Mouse (Mus musculus) forebrain, embryonic 13.5 days (tissue): ENCODE results near the gene Obox5. TPM values are rescaled to one million over a fixed set of nuclear protein-coding genes. Genes with fewer than 3 reads are reported as not detected.
"Not testable (repeated sequence)": the region's sequence is repeated elsewhere in the genome, so short reads cannot be mapped to it uniquely, and the experiment has no call there.

Source experiments
- ATAC-seq: fragments of 200-750 bp; cut with Nextera tagmentation; 2 replicates; pipeline ENCODE4 v1.8.0; 2017
- H3K27ac ChIP-seq: fragments of 300-500 bp; sonication (generic); 2 replicates; pipeline ENCODE4 v1.5.1; 2015; ENCODE audit warnings: inconsistent platforms, mild to moderate bottlenecking, moderate library complexity
- H3K27me3 ChIP-seq: fragments of 300-500 bp; sonication (generic); 2 replicates; pipeline ENCODE4 v1.6.1; 2015; ENCODE audit warnings: mild to moderate bottlenecking, inconsistent platforms
- H3K36me3 ChIP-seq: fragments of 300-500 bp; sonication (generic); 2 replicates; pipeline ENCODE4 v1.6.1; 2015; ENCODE audit warnings: mild to moderate bottlenecking, inconsistent platforms; ENCODE audit not compliant: poor library complexity, severe bottlenecking
- H3K4me1 ChIP-seq: fragments of 300-500 bp; sonication (generic); 2 replicates; pipeline ENCODE4 v1.6.1; 2015; ENCODE audit warnings: inconsistent platforms
- H3K4me2 ChIP-seq: fragments of 300-500 bp; sonication (generic); 2 replicates; pipeline ENCODE4 v1.6.1; 2015; ENCODE audit warnings: inconsistent platforms, mild to moderate bottlenecking, moderate library complexity
- H3K4me3 ChIP-seq: fragments of 300-500 bp; sonication (generic); 2 replicates; pipeline ENCODE4 v1.5.1; 2015; ENCODE audit warnings: mild to moderate bottlenecking, inconsistent platforms
- H3K9ac ChIP-seq: fragments of 300-500 bp; sonication (generic); 2 replicates; pipeline ENCODE4 v1.6.1; 2015; ENCODE audit warnings: mild to moderate bottlenecking, inconsistent platforms
- H3K9me3 ChIP-seq: fragments of 300-500 bp; sonication (generic); replicated peaks from 2 replicates; pipeline ENCODE4 v1.6.1; 2016; ENCODE audit warnings: inconsistent platforms
- WGBS: fragments of 180-500 bp; shearing (Covaris S2); methylation state at CpG from one replicate; pipeline ENCODE4 v1.1.7; 2015; 5-methylcytosine and 5-hydroxymethylcytosine counted together
- polyA plus RNA-seq: library from polyadenylated mRNA; unstranded; fragments of >200 nt; fragmentation: Nextera tagmentation; extraction: Ambion mirVana; gene quantifications from 2 replicates; pipeline ENCODE4 v1.2.1, GENCODE M21; 2015

Obox5 gene
- polyA plus RNA-seq = not detected in 2 replicates

DNA sequence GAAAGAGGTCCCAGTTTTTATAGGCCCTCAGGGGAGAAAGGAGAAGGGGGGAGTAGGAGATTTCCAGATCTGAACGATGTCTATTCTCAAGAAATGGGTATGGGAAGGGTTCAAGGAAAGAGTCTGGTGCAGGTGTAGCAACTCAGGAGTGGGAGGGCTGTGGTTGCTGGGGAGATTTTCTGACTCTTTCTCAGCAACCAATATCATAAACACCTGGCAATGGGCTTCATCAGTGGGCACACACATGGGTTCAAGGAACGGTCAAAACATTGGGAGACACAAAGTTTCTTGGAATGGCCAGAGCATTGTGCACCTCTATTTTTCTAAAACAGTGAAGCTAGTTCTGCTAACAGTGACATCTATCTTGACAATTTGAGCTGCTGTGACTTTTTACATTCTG is at the start of gene Obox5:
Obox5 (plus strand) TSS at position 301 of the 400 bp plus-strand sequence.
- H3K27me3 ChIP-seq, H3K4me3 ChIP-seq: not testable (repeated sequence)
- 75% methylated on average over 2 of the region's 2 CpGs for WGBS

DNA sequence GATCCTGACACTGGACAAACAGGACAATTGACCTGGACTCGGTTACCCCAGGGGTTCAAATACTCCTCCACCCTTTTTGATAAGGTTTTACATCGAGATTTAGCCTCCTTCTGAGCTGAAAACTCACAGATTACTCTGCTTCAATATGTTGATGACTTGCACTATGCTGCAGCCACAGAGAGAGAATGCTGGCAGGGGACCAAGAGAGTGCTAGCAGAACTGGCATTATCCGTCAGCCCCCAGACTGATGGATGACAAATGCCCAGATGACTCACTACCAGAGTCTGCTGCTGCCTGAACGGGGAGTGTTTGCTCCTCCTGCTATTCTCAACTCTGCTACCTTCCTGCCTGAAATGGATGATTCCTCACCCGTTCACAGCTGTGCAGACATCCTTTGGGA is 635 bp upstream of the Obox5 start:
- H3K9ac ChIP-seq, ATAC-seq, H3K27ac ChIP-seq, H3K4me1 ChIP-seq, H3K36me3 ChIP-seq, H3K4me2 ChIP-seq, H3K4me3 ChIP-seq, H3K27me3 ChIP-seq: not testable (repeated sequence)
- peaks cover 36% of the 10 kb centered on the region for H3K9me3 ChIP-seq
- 66% methylated on average over 5 of the region's 5 CpGs for WGBS

More for the DNA sequence above, at the start of gene Obox5:
- H3K9me3 ChIP-seq = peaks cover 36% of the 10 kb centered on the region
- H3K4me1 ChIP-seq, H3K27ac ChIP-seq, H3K9ac ChIP-seq, ATAC-seq, H3K4me2 ChIP-seq, H3K36me3 ChIP-seq: not testable (repeated sequence)

Other genes with a start within 250 kb of the Obox5 start
- not detected in 2 replicates for gene Obox3, start 110.2 kb upstream of the Obox5 start, polyA plus RNA-seq
- gene Obox6, start 89.5 kb downstream of the Obox5 start, polyA plus RNA-seq = not detected in 2 replicates
- gene Crx, start 129.8 kb downstream of the Obox5 start, polyA plus RNA-seq = not detected in 2 replicates
- not detected in 2 replicates for gene Crxos, start 132.5 kb downstream of the Obox5 start, polyA plus RNA-seq
- 1,237 and 1,357 TPM in 2 replicates for gene Selenow, start 172.3 kb downstream of the Obox5 start, polyA plus RNA-seq
- gene Nop53, start 195.9 kb downstream of the Obox5 start, polyA plus RNA-seq = 150 and 152 TPM in 2 replicates
- gene Ehd2, start 217.4 kb downstream of the Obox5 start, polyA plus RNA-seq = 3.6 and 4.4 TPM in 2 replicates